Mouse (Mus musculus) testis, adult 10 weeks (tissue): ENCODE measurements around the gene Bivm. TPM values are rescaled to one million over a fixed set of nuclear protein-coding genes. Genes with fewer than 3 reads are reported as not detected.

ENCODE experiments used
- polyA plus RNA-seq: library from polyadenylated mRNA; stranded (reverse); fragments of 350-450 nt; fragmentation: Illumina TruSeq; extraction: RNeasy Lipid Tissue Mini Kit (QIAGEN cat#74804); gene quantifications from one replicate; pipeline ENCODE4 v1.2.3, GENCODE M21; 2014; ENCODE audit warnings: low read depth, low replicate concordance

The Bivm gene
- polyA plus RNA-seq = 7.6 TPM

DNA sequence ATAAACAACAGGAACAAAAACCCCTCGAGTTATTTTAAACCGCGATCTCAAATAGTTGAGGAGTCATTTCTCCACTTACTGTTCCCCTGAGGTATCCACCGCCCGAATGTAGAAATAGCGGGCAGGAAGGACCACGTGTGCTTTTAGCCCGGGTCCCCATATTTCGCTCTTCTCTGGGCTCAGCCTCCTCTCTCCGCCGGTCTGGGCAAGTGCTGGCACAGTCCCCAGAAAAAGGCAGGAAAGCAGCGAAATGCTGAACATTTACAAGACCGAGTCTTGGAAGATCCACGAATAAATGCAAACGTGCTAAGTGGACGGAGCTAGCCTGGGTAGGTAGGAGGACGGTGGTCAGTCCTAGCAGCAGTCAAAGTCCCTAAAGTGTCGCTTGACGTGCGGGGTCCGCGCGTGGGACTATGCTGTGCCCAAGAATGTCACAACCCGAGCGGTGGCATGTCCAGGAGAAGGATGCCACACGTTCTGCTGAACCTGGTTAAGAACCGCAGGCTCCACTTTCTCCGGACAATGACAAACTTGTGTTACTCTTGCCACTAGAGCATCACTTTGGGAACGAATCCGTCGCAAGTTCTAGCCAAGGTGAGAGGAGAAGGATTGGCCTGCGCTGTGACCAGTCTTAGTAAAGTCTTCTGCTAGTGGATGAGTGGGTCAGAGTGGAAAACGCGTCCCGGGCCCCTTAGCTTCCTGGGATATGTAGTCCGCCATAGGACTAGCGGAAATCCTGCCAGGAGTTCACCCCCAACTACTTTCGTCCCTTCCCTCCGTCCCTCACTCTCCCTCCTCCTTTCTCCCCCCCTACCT lies at the start of gene Bivm, which contains the start of gene Kdelc1:
Bivm (plus strand) TSS at position 719 of the 816 bp plus-strand sequence.
Kdelc1 (minus strand) TSS at position 570 of the 816 bp plus-strand sequence.

DNA sequence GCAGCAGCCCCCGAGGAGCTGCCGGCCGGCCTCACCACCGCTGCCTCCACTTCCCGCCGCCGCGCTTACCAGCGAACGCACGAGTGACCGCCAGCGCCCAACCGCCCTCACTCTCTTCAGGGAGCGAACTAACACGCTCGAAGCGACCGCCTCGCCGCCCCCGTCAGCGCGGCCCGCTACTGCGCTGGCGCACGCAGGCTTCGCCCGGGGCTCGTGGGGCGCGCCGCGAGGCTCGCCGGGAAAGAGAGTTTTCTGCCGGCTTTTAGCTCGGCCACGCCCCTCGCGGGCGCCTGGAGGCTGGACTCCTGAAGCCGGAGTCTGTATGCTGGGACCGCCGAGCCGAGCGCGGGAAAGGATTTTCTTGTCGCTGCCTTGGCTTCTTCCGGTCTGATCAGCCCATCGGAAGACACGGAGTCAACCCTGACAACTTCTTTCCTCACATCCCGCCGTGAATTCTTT lies 16.5 kb upstream of the Bivm start, which contains the start of gene Tex30:
Tex30 (minus strand) TSS at position 183 of the 459 bp plus-strand sequence.

DNA sequence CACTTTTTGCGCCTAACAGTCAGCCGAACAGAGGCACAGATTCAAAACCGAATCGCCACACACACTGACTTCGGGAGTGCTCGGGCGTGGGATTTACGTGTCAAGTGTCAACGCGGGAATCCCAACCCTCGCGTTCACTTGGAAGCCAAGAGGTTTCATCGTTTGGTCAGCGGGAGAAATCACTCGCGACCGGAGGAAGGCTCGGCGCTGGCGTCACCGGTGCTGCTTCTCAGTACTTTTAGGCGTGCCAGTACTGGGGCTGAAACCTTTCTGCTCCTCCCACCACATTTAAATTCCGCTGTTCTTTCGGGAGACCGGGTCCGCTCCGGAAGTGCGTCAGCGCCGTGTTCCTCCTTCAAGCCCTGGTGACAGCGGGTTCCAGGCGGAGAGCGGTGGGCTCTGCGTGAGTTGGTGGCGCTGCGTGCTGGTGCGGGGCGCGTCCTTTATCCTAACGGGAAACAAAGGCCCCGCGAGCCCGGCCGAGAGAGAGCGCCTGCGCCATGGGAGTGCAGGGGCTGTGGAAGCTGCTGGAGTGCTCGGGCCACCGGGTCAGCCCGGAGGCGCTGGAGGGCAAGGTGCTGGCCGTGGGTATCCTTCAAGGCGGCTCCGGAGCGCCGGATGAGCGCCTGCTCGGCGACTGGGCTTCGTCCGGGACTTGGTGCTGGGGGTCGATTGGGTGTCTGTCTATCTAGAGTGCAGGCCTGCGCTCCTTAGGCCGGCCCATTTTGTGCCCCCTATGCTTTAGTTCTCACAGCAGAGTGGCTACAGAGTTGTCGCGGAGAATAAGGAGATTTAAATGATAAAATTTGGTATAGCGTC lies 29.0 kb downstream of the Bivm start, which contains the start of gene Ercc5:
Ercc5 (plus strand) TSS at position 182 of the 819 bp plus-strand sequence.

Other genes starting within 250 kb of the Bivm start
- gene Tpp2, start 185.3 kb upstream of the Bivm start, polyA plus RNA-seq = 319 TPM
- gene Mettl21c, start 98.9 kb upstream of the Bivm start, polyA plus RNA-seq = not detected
- gene Gm8251, start 57.0 kb upstream of the Bivm start, polyA plus RNA-seq = 86.4 TPM
- 564 TPM for gene Tex30, start 16.5 kb upstream of the Bivm start, polyA plus RNA-seq
- 6.2 TPM for gene Kdelc1, start 149 bp upstream of the Bivm start, polyA plus RNA-seq
- 14.1 TPM for gene Ercc5, start 28.8 kb downstream of the Bivm start, polyA plus RNA-seq
- not detected for gene Mettl21e, start 100.0 kb downstream of the Bivm start, polyA plus RNA-seq